Mouse (Mus musculus) midbrain, postnatal 0 days (tissue): ENCODE measurements at regions not wholly inside any gene's neighbourhood (a gene's known extent, or its start where the extent isn't known, plus 50 kb on each side); places are given as distances from the start of the nearest gene placed in this dataset.

Experiments
- ATAC-seq: fragments of 200-750 bp; cut with Nextera tagmentation; 2 replicates; pipeline ENCODE4 v1.8.0; 2017; ENCODE audit warnings: moderate number of reproducible peaks, mild to moderate bottlenecking, moderate TSS enrichment, moderate library complexity; ENCODE audit not compliant: low FRiP score
- DNase-seq: peaks from one replicate; pipeline ENCODE4 v3.0.0-alpha.2; 2015; ENCODE audit warnings: low spot score
- H3K27ac ChIP-seq: fragments of 300-500 bp; sonication (generic); 2 replicates; pipeline ENCODE4 v1.5.1; 2014; ENCODE audit warnings: low read depth, mild to moderate bottlenecking, low read length, mixed read lengths
- H3K27me3 ChIP-seq: fragments of 300-500 bp; sonication (generic); 2 replicates; pipeline ENCODE4 v1.6.1; 2014; ENCODE audit warnings: low read length, control low read depth, mixed read lengths; ENCODE audit not compliant: insufficient read depth
- H3K36me3 ChIP-seq: fragments of 300-500 bp; sonication (generic); 2 replicates; pipeline ENCODE4 v1.6.1; 2014; ENCODE audit warnings: low read length, control low read depth, mixed read lengths; ENCODE audit not compliant: insufficient read depth
- H3K4me1 ChIP-seq: fragments of 300-500 bp; sonication (generic); 2 replicates; pipeline ENCODE4 v1.6.1; 2014; ENCODE audit warnings: mild to moderate bottlenecking, control low read depth, antibody characterized with exemption, low read length, mixed read lengths; ENCODE audit not compliant: insufficient read depth
- H3K4me2 ChIP-seq: fragments of 300-500 bp; sonication (generic); 2 replicates; pipeline ENCODE4 v1.6.1; 2014; ENCODE audit warnings: low read depth, mild to moderate bottlenecking, low read length, mixed read lengths; ENCODE audit not compliant: poor library complexity, severe bottlenecking
- H3K4me3 ChIP-seq: fragments of 300-500 bp; sonication (generic); 2 replicates; pipeline ENCODE4 v1.5.1; 2014; ENCODE audit warnings: low read depth, mild to moderate bottlenecking, low read length, moderate library complexity
- H3K9ac ChIP-seq: fragments of 300-500 bp; sonication (generic); replicated peaks from 2 replicates; pipeline ENCODE4 v1.6.1; 2014; ENCODE audit warnings: mild to moderate bottlenecking, low read length, moderate library complexity, mixed read lengths; ENCODE audit not compliant: poor library complexity, severe bottlenecking
- H3K9me3 ChIP-seq: fragments of 300-500 bp; sonication (generic); 2 replicates; pipeline ENCODE4 v1.6.1; 2016; ENCODE audit warnings: low read length, control low read depth
- CTCF ChIP-seq: IDR thresholded peaks from 2 replicates; pipeline ENCODE4 v1.5.1; 2016; ENCODE audit warnings: antibody characterized with exemption, mild to moderate bottlenecking
- WGBS: fragments of 180-500 bp; shearing (Covaris S2); extraction: QIAGEN DNeasy Blood & Tissue Kit; methylation state at CpG from one replicate; pipeline ENCODE4 v1.1.7; 2014; 5-methylcytosine and 5-hydroxymethylcytosine counted together

GRCm38 (mm10) chr6:147705936-147706335 lies 230.3 kb downstream of the Ccdc91 start:
- H3K4me3 ChIP-seq: no peak overlapping the region
- H3K27me3 ChIP-seq: no peaks in the 10 kb centered on the region
- no peak overlapping the region for H3K27ac ChIP-seq
- no peak overlapping the region for H3K4me2 ChIP-seq
- DNase-seq (no peak), ATAC-seq (no peak)
- no peaks in the 10 kb centered on the region for H3K4me1 ChIP-seq
- H3K9me3 ChIP-seq: no peaks in the 10 kb centered on the region
- no peaks in the 10 kb centered on the region for H3K36me3 ChIP-seq
- TF ChIP-seq CTCF: no peak
- WGBS: 67% methylated on average over 3 of the region's 3 CpGs
- no peak overlapping the region for H3K9ac ChIP-seq

GRCm38 (mm10) chr6:147706741-147707140 lies 231.1 kb downstream of the Ccdc91 start:
- no peak overlapping the region for H3K9ac ChIP-seq
- WGBS: 83% methylated on average over 2 of the region's 2 CpGs
- no peak overlapping the region for H3K4me2 ChIP-seq
- no peak overlapping the region for H3K27ac ChIP-seq
- DNase-seq (no peak), ATAC-seq (no peak)
- no peaks in the 10 kb centered on the region for H3K4me1 ChIP-seq
- no peak for TF ChIP-seq CTCF
- H3K36me3 ChIP-seq: no peaks in the 10 kb centered on the region
- no peaks in the 10 kb centered on the region for H3K27me3 ChIP-seq
- no peak overlapping the region for H3K4me3 ChIP-seq
- H3K9me3 ChIP-seq: no peaks in the 10 kb centered on the region

GRCm38 (mm10) chr6:147718052-147718712 lies 242.6 kb downstream of the Ccdc91 start:
- Histone ChIP-seq H3K4me2 (peak overlapping the region; percentile 1; the same call in 1 of the 2 replicates), H3K9me3 (no peaks in the 10 kb centered on the region), H3K4me1 (0 out of 2 replicates have a peak, but pooled peaks cover 2% of the 10 kb centered on the region), H3K4me3 (no peak overlapping the region), H3K9ac (no peak overlapping the region), H3K27me3 (no peaks in the 10 kb centered on the region), H3K36me3 (no peaks in the 10 kb centered on the region), H3K27ac (no peak overlapping the region)
- ATAC-seq (0 out of 2 replicates have a peak, but pooled peaks have one; percentile 63), DNase-seq (peak; percentile 70)
- TF ChIP-seq CTCF: no peak
- 27% methylated on average over 8 of the region's 8 CpGs for WGBS

GRCm38 (mm10) chr6:147718713-147719490 lies 243.3 kb downstream of the Ccdc91 start:
- H3K36me3 ChIP-seq: no peaks in the 10 kb centered on the region
- H3K4me1 ChIP-seq: 0 out of 2 replicates have a peak, but pooled peaks cover 2% of the 10 kb centered on the region
- H3K9me3 ChIP-seq: no peaks in the 10 kb centered on the region
- H3K27ac ChIP-seq: no peak overlapping the region
- no peak overlapping the region for H3K9ac ChIP-seq
- ATAC-seq (no peak), DNase-seq (no peak)
- no peak overlapping the region for H3K4me2 ChIP-seq
- TF ChIP-seq CTCF: no peak
- H3K4me3 ChIP-seq: no peak overlapping the region
- WGBS: 72% methylated on average over 10 of the region's 10 CpGs
- H3K27me3 ChIP-seq: no peaks in the 10 kb centered on the region

GRCm38 (mm10) chr6:147719539-147719938 lies 243.9 kb downstream of the Ccdc91 start:
- Histone ChIP-seq H3K4me3 (no peak overlapping the region), H3K9me3 (no peaks in the 10 kb centered on the region), H3K36me3 (no peaks in the 10 kb centered on the region), H3K27ac (no peak overlapping the region), H3K4me2 (no peak overlapping the region), H3K4me1 (0 out of 2 replicates have a peak, but pooled peaks cover 2% of the 10 kb centered on the region), H3K9ac (no peak overlapping the region), H3K27me3 (no peaks in the 10 kb centered on the region)
- no peak for ATAC-seq
- TF ChIP-seq CTCF: no peak
- WGBS: 87% methylated on average over 8 of the region's 8 CpGs
- DNase-seq: no peak

- ATAC-seq (no peak), DNase-seq (no peak)
- no peak overlapping the region for H3K9ac ChIP-seq
- WGBS: 96% methylated on average over 5 of the region's 5 CpGs
- no peaks in the 10 kb centered on the region for H3K36me3 ChIP-seq
- no peak overlapping the region for H3K27ac ChIP-seq
- no peaks in the 10 kb centered on the region for H3K27me3 ChIP-seq
- no peaks in the 10 kb centered on the region for H3K9me3 ChIP-seq
- H3K4me2 ChIP-seq: no peak overlapping the region
- H3K4me3 ChIP-seq: no peak overlapping the region
- TF ChIP-seq CTCF: no peak
- H3K4me1 ChIP-seq: 0 out of 2 replicates have a peak, but pooled peaks cover 2% of the 10 kb centered on the region
Measured at GRCm38 (mm10) chr6:147723336-147723735, 247.7 kb downstream of the Ccdc91 start.
